Mouse (Mus musculus): ENCODE measurements around the gene Mllt3. TPM values are rescaled to one million over a fixed set of nuclear protein-coding genes. Genes with fewer than 3 reads are reported as not detected.

Gene Mllt3
- total and polyA plus RNA-seq, 2 experiments from 2014 or later, result 24.8 to 57.8 TPM

- H3K4me3 ChIP-seq (ENCODE audit: low read depth, low read length), result no peak overlapping the region
- no peaks in the 10 kb centered on the region for H3K9me3 ChIP-seq (ENCODE audit: low read length)
- no peak for DNase-seq (ENCODE audit: low spot score)
- H3K27me3 ChIP-seq (ENCODE audit: insufficient read depth, low read length), result no peaks in the 10 kb centered on the region
- no peaks in the 10 kb centered on the region for H3K36me3 ChIP-seq (ENCODE audit: insufficient read depth, low read length)
- no peak for TF ChIP-seq CTCF (IDR thresholded peaks at IDR 0.05)
- H3K4me2 ChIP-seq (ENCODE audit: low read depth, low read length, poor library complexity, severe bottlenecking), result no peak overlapping the region
- 42% methylated on average over 10 of the region's 10 CpGs for WGBS
- ATAC-seq (ENCODE audit: low FRiP score), result no peak
- H3K9ac ChIP-seq (replicated peaks; ENCODE audit: low read length, poor library complexity, severe bottlenecking), result no peak overlapping the region
- no peak overlapping the region for H3K27ac ChIP-seq (ENCODE audit: low read depth, low read length)
- no peaks in the 10 kb centered on the region for H3K4me1 ChIP-seq (ENCODE audit: insufficient read depth, low read length)
Measured at GRCm38 (mm10) chr4:87927354-87927753, 105.8 kb downstream of the Mllt3 start.

GRCm38 (mm10) chr4:87920664-87921063, 112.5 kb downstream of the Mllt3 start:
- no peak for DNase-seq (ENCODE audit: low spot score)
- 87% methylated on average over 8 of the region's 8 CpGs for WGBS
- no peak overlapping the region for H3K4me2 ChIP-seq (ENCODE audit: low read depth, low read length, poor library complexity, severe bottlenecking)
- no peak for ATAC-seq (ENCODE audit: low FRiP score)
- H3K9me3 ChIP-seq (ENCODE audit: low read length), result no peaks in the 10 kb centered on the region
- no peaks in the 10 kb centered on the region for H3K27me3 ChIP-seq (ENCODE audit: insufficient read depth, low read length)
- H3K4me3 ChIP-seq (ENCODE audit: low read depth, low read length), result no peak overlapping the region
- H3K36me3 ChIP-seq (ENCODE audit: insufficient read depth, low read length), result no peaks in the 10 kb centered on the region
- no peaks in the 10 kb centered on the region for H3K4me1 ChIP-seq (ENCODE audit: insufficient read depth, low read length)
- H3K9ac ChIP-seq (replicated peaks; ENCODE audit: low read length, poor library complexity, severe bottlenecking), result no peak overlapping the region
- no peak overlapping the region for H3K27ac ChIP-seq (ENCODE audit: low read depth, low read length)
- no peak for TF ChIP-seq CTCF (IDR thresholded peaks at IDR 0.05)

GRCm38 (mm10) chr4:87911172-87911994, 121.8 kb downstream of the Mllt3 start:
- Histone ChIP-seq H3K9me3 (ENCODE audit: low read length) (no peaks in the 10 kb centered on the region), H3K27me3 (ENCODE audit: insufficient read depth, low read length) (no peaks in the 10 kb centered on the region), H3K4me2 (ENCODE audit: low read depth, low read length, poor library complexity, severe bottlenecking) (no peak overlapping the region), H3K27ac (ENCODE audit: low read depth, low read length) (no peak overlapping the region), H3K4me3 (ENCODE audit: low read depth, low read length) (no peak overlapping the region), H3K9ac (replicated peaks; ENCODE audit: low read length, poor library complexity, severe bottlenecking) (no peak overlapping the region), H3K36me3 (ENCODE audit: insufficient read depth, low read length) (no peaks in the 10 kb centered on the region), H3K4me1 (ENCODE audit: insufficient read depth, low read length) (no peaks in the 10 kb centered on the region)
- WGBS, result 78% methylated on average over 6 of the region's 6 CpGs
- DNase-seq (ENCODE audit: low spot score) (no peak), ATAC-seq (ENCODE audit: low FRiP score) (no peak)
- TF ChIP-seq CTCF (IDR thresholded peaks at IDR 0.05), result no peak

GRCm38 (mm10) chr4:87905149-87905771, 127.9 kb downstream of the Mllt3 start:
- H3K36me3 ChIP-seq (ENCODE audit: insufficient read depth, low read length), result no peaks in the 10 kb centered on the region
- H3K4me3 ChIP-seq (ENCODE audit: low read depth, low read length), result no peak overlapping the region
- H3K4me1 ChIP-seq (ENCODE audit: insufficient read depth, low read length), result no peaks in the 10 kb centered on the region
- TF ChIP-seq CTCF (IDR thresholded peaks at IDR 0.05), result no peak
- H3K27ac ChIP-seq (ENCODE audit: low read depth, low read length), result no peak overlapping the region
- ATAC-seq (ENCODE audit: low FRiP score) (no peak), DNase-seq (ENCODE audit: low spot score) (no peak)
- H3K27me3 ChIP-seq (ENCODE audit: insufficient read depth, low read length), result no peaks in the 10 kb centered on the region
- 81% methylated on average over 6 of the region's 6 CpGs for WGBS
- no peaks in the 10 kb centered on the region for H3K9me3 ChIP-seq (ENCODE audit: low read length)
- H3K4me2 ChIP-seq (ENCODE audit: low read depth, low read length, poor library complexity, severe bottlenecking), result no peak overlapping the region
- H3K9ac ChIP-seq (replicated peaks; ENCODE audit: low read length, poor library complexity, severe bottlenecking), result no peak overlapping the region

GRCm38 (mm10) chr4:87904722-87905121, 128.4 kb downstream of the Mllt3 start:
- ATAC-seq (ENCODE audit: low FRiP score), result no peak
- no peak overlapping the region for H3K4me3 ChIP-seq (ENCODE audit: low read depth, low read length)
- 77% methylated on average over 1 of the region's 1 CpGs for WGBS
- no peaks in the 10 kb centered on the region for H3K27me3 ChIP-seq (ENCODE audit: insufficient read depth, low read length)
- DNase-seq (ENCODE audit: low spot score), result no peak
- H3K4me1 ChIP-seq (ENCODE audit: insufficient read depth, low read length), result no peaks in the 10 kb centered on the region
- H3K27ac ChIP-seq (ENCODE audit: low read depth, low read length), result no peak overlapping the region
- H3K36me3 ChIP-seq (ENCODE audit: insufficient read depth, low read length), result no peaks in the 10 kb centered on the region
- H3K9me3 ChIP-seq (ENCODE audit: low read length), result no peaks in the 10 kb centered on the region
- H3K9ac ChIP-seq (replicated peaks; ENCODE audit: low read length, poor library complexity, severe bottlenecking), result no peak overlapping the region
- no peak for TF ChIP-seq CTCF (IDR thresholded peaks at IDR 0.05)
- no peak overlapping the region for H3K4me2 ChIP-seq (ENCODE audit: low read depth, low read length, poor library complexity, severe bottlenecking)

- no peak for DNase-seq (ENCODE audit: low spot score)
- no peaks in the 10 kb centered on the region for H3K4me1 ChIP-seq (ENCODE audit: insufficient read depth, low read length)
- H3K9me3 ChIP-seq (ENCODE audit: low read length), result no peaks in the 10 kb centered on the region
- no peaks in the 10 kb centered on the region for H3K36me3 ChIP-seq (ENCODE audit: insufficient read depth, low read length)
- no peak for TF ChIP-seq CTCF (IDR thresholded peaks at IDR 0.05)
- H3K4me3 ChIP-seq (ENCODE audit: low read depth, low read length), result no peak overlapping the region
- no peak overlapping the region for H3K4me2 ChIP-seq (ENCODE audit: low read depth, low read length, poor library complexity, severe bottlenecking)
- no peak for ATAC-seq (ENCODE audit: low FRiP score)
- no peak overlapping the region for H3K27ac ChIP-seq (ENCODE audit: low read depth, low read length)
- no peak overlapping the region for H3K9ac ChIP-seq (replicated peaks; ENCODE audit: low read length, poor library complexity, severe bottlenecking)
- 86% methylated on average over 4 of the region's 4 CpGs for WGBS
- no peaks in the 10 kb centered on the region for H3K27me3 ChIP-seq (ENCODE audit: insufficient read depth, low read length)
Measured at GRCm38 (mm10) chr4:87902584-87902983, 130.6 kb downstream of the Mllt3 start.

Measured in midbrain, postnatal 0 days (tissue).